Mouse (Mus musculus): Measurements from ENCODE around the gene Pgls.

DNA sequence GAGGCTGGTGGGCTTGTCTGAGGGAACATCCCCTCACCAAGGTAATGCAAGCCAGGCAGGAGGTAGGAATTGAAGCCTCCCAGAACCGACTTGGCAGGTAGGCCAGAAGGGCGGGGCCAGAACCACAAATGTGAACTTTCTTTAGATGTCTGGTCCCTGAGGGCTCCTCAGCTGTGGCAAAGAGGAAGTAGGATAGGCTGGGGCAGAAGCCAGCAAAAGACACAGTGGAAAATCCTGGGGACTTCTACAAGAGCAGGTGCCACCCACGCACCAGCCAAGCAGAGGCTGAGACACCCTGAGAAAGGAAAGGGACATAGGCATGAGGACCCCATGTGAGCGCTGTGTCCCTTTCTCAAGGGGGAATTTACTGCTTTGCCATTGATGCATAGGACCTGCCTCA is 4.8 kb downstream of the Pgls start:
- TF ChIP-seq CTCF (IDR thresholded peaks at IDR 0.05; ENCODE audit: borderline replicate concordance, extremely low read depth, insufficient read depth, insufficient read length): no peak
- TF ChIP-seq POLR2A (IDR thresholded peaks at IDR 0.05; ENCODE audit: borderline replicate concordance, extremely low read depth, insufficient read depth, insufficient read length, poor library complexity, severe bottlenecking): no peak
